Mouse (Mus musculus): ENCODE results near the gene Olfr670. TPM values are rescaled to one million over a fixed set of nuclear protein-coding genes. Genes with fewer than 3 reads are reported as not detected.

Gene Olfr670
- not detected in 2 replicates for polyA plus RNA-seq (2015; fragmentation: Nextera tagmentation; extraction: Ambion mirVana)

DNA sequence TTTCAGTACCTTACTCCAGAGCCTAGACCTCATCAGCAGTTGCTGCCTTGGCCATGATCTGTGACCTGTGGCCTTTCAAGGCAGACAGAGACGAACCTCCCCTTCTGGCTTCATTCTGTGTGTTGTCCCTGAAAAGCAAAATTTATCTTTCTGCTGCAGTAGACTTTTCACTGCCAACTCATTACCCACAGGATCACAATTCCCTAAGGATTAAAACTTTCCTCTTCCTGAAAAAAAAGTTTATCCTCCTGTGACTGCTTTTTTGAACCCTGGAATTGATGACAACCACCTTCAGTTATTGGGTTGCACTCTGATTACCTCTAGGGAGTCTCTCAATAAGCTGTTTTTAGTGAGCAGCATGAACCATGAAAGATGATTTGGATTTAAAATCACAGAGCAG, at the start of gene Olfr670:
TSS of gene Olfr670 (minus strand) at position 101 of the 400 bp plus-strand sequence.

DNA sequence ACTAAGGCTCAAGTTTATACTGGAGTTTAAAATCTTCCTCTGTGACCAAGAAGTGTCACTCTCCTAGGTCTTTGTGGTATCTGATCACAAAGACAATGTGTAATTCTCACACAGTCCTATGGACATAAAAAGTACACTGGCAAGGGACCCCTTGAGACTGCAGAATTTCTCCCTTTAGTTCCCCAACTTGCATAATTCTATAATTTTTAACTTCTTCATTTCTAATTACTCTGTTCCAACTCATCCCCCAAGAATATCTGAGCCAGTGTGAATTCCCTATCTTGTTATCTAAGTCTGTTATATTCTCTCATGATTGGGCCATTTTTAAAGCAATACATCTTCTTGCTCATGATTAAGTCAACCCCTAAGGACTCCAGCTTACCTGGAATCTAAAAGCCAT, 39.5 kb upstream of the Olfr670 start, which contains the start of gene Olfr672:
TSS of gene Olfr672 (minus strand) at position 101 of the 400 bp plus-strand sequence.

DNA sequence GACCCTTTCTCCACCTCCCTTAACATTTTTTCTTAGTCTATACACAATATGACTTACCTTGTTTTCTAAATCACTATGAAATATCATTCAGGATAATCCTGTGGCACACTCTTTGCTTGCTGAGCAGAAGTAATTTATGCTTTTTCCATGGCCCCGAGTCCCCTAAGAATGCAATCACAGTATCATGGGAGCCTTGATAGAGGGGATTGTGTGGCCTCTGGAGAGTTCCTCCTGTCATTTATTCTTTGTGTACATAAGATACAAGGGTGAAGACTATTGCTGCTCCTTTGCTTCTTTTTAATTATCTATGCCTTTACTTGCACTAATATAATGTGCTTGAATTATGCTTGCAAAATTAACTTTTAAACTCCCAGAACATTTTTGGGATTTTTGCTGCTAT, 16.6 kb upstream of the Olfr670 start, which contains the start of gene Olfr671:
TSS of gene Olfr671 (minus strand) at position 101 of the 400 bp plus-strand sequence.

DNA sequence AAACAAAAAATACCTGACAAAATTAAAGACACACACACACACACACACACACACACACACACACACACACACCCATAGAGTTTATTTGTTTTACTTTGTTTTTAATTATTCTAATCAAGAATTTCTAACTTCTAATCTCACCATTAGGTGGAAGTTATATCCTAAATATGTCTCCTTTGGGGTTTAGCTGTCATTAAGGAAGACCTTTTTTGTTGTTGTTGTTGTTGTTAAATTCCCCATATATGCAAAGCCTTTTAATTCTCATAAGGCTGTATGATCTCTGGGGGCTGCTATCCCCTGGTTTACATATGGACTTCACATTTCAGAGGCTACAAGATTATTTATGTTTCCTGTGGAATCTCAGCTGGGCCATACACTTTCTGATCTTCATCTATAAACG, 28.5 kb downstream of the Olfr670 start, which contains the start of gene Olfr669:
TSS of gene Olfr669 (plus strand) at position 301 of the 400 bp plus-strand sequence.

DNA sequence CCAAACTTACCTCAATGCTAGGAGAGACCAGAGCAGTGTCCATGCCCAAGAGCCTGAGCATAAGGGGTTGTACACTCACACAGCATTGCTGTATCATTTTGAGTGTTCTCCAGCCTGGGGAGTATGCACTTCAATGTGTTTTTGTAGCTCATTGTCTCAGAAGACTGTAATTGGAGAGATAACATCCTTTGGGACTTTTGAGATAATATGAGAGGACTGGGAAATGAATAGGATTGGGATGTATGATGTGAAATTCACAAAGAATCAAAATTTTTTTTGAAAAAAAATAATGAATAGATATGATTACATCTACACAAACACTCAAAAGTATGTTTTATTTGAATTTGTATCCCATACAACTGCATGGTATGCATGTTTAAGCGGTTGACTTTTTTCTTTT, 34.5 kb downstream of the Olfr670 start, which contains the start of gene Olfr668:
TSS of gene Olfr668 (minus strand) at position 101 of the 400 bp plus-strand sequence.

DNA sequence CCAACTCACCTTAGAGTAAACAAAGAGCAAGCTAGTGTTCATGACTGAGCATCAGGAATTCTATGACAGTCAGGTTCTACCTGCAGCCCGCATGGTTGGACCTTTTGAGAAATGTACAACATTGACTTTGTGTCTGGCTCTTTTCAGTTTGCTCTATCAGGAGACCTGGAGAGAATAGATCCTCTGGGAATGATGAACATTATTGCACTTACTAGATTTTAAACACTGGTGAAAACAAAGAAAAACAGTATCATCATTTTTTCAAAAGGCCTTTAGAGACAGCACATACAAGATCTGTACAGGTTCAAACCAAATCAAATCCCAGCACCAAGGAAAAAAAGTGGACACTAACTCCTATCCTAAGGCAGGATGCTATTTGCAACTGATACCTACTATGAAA, 41.0 kb downstream of the Olfr670 start, which contains the start of gene Olfr667:
TSS of gene Olfr667 (minus strand) at position 101 of the 400 bp plus-strand sequence.

Other genes starting within 250 kb of the Olfr670 start
- gene Usp17le, start 185.2 kb downstream of the Olfr670 start, polyA plus RNA-seq (2015; fragmentation: Nextera tagmentation; extraction: Ambion mirVana): not detected in 2 replicates
- gene Usp17lb, start 120.0 kb downstream of the Olfr670 start, polyA plus RNA-seq (2015; fragmentation: Nextera tagmentation; extraction: Ambion mirVana): not detected in 2 replicates
- gene Usp17la, start 105.6 kb downstream of the Olfr670 start, polyA plus RNA-seq (2015; fragmentation: Nextera tagmentation; extraction: Ambion mirVana): not detected in 2 replicates
- not detected in 2 replicates for gene Olfr665, start 84.6 kb downstream of the Olfr670 start, polyA plus RNA-seq (2015; fragmentation: Nextera tagmentation; extraction: Ambion mirVana)
- gene Olfr666, start 66.7 kb downstream of the Olfr670 start, polyA plus RNA-seq (2015; fragmentation: Nextera tagmentation; extraction: Ambion mirVana): not detected in 2 replicates
- not detected in 2 replicates for gene Olfr667, start 41.1 kb downstream of the Olfr670 start, polyA plus RNA-seq (2015; fragmentation: Nextera tagmentation; extraction: Ambion mirVana)
- not detected in 2 replicates for gene Olfr668, start 34.6 kb downstream of the Olfr670 start, polyA plus RNA-seq (2015; fragmentation: Nextera tagmentation; extraction: Ambion mirVana)
- not detected in 2 replicates for gene Olfr669, start 28.4 kb downstream of the Olfr670 start, polyA plus RNA-seq (2015; fragmentation: Nextera tagmentation; extraction: Ambion mirVana)
- gene Olfr671, start 16.5 kb upstream of the Olfr670 start, polyA plus RNA-seq (2015; fragmentation: Nextera tagmentation; extraction: Ambion mirVana): not detected in 2 replicates
- gene Olfr672, start 39.4 kb upstream of the Olfr670 start, polyA plus RNA-seq (2015; fragmentation: Nextera tagmentation; extraction: Ambion mirVana): not detected in 2 replicates
- not detected in 2 replicates for gene Olfr675, start 65.8 kb upstream of the Olfr670 start, polyA plus RNA-seq (2015; fragmentation: Nextera tagmentation; extraction: Ambion mirVana)
- gene Olfr676, start 70.1 kb upstream of the Olfr670 start, polyA plus RNA-seq (2015; fragmentation: Nextera tagmentation; extraction: Ambion mirVana): not detected in 2 replicates
- not detected in 2 replicates for gene Olfr677, start 88.8 kb upstream of the Olfr670 start, polyA plus RNA-seq (2015; fragmentation: Nextera tagmentation; extraction: Ambion mirVana)
- gene Olfr678, start 101.9 kb upstream of the Olfr670 start, polyA plus RNA-seq (2015; fragmentation: Nextera tagmentation; extraction: Ambion mirVana): not detected in 2 replicates
- gene Olfr679, start 118.6 kb upstream of the Olfr670 start, polyA plus RNA-seq (2015; fragmentation: Nextera tagmentation; extraction: Ambion mirVana): not detected in 2 replicates
- gene Olfr680-ps1, start 130.2 kb upstream of the Olfr670 start, polyA plus RNA-seq (2015; fragmentation: Nextera tagmentation; extraction: Ambion mirVana): not detected in 2 replicates
- gene Olfr681, start 154.2 kb upstream of the Olfr670 start, polyA plus RNA-seq (2015; fragmentation: Nextera tagmentation; extraction: Ambion mirVana): not detected in 2 replicates
- not detected in 2 replicates for gene Olfr683, start 184.4 kb upstream of the Olfr670 start, polyA plus RNA-seq (2015; fragmentation: Nextera tagmentation; extraction: Ambion mirVana)
- not detected in 2 replicates for gene Olfr684, start 201.0 kb upstream of the Olfr670 start, polyA plus RNA-seq (2015; fragmentation: Nextera tagmentation; extraction: Ambion mirVana)
- gene Olfr685, start 223.4 kb upstream of the Olfr670 start, polyA plus RNA-seq (2015; fragmentation: Nextera tagmentation; extraction: Ambion mirVana): not detected in 2 replicates
- not detected in 2 replicates for gene Olfr686, start 244.9 kb upstream of the Olfr670 start, polyA plus RNA-seq (2015; fragmentation: Nextera tagmentation; extraction: Ambion mirVana)

Data from spleen, postnatal 0 days (tissue).